Mouse (Mus musculus) midbrain, embryonic 13.5 days (tissue): ENCODE results near the gene Fam166a. TPM values are rescaled to one million over a fixed set of nuclear protein-coding genes. Genes with fewer than 3 reads are reported as not detected.

Experiments used
- ATAC-seq: fragments of 200-750 bp; cut with Nextera tagmentation; 2 replicates; pipeline ENCODE4 v1.8.0; 2017; ENCODE audit warnings: mild to moderate bottlenecking, moderate TSS enrichment, moderate library complexity
- H3K27ac ChIP-seq: fragments of 300-500 bp; sonication (generic); 2 replicates; pipeline ENCODE4 v1.5.1; 2015; ENCODE audit warnings: inconsistent platforms, mild to moderate bottlenecking, moderate library complexity
- H3K27me3 ChIP-seq: fragments of 300-500 bp; sonication (generic); 2 replicates; pipeline ENCODE4 v1.6.1; 2015; ENCODE audit warnings: mild to moderate bottlenecking, inconsistent platforms
- H3K36me3 ChIP-seq: fragments of 300-500 bp; sonication (generic); 2 replicates; pipeline ENCODE4 v1.6.1; 2015; ENCODE audit warnings: mild to moderate bottlenecking, inconsistent platforms
- H3K4me1 ChIP-seq: fragments of 300-500 bp; sonication (generic); replicated peaks from 2 replicates; pipeline ENCODE4 v1.6.1; 2015; ENCODE audit warnings: inconsistent platforms
- H3K4me2 ChIP-seq: fragments of 300-500 bp; sonication (generic); replicated peaks from 2 replicates; pipeline ENCODE4 v1.6.1; 2015; ENCODE audit warnings: moderate library complexity, mild to moderate bottlenecking, inconsistent platforms
- H3K4me3 ChIP-seq: fragments of 300-500 bp; sonication (generic); replicated peaks from 2 replicates; pipeline ENCODE4 v1.5.1; 2015; ENCODE audit warnings: mild to moderate bottlenecking, inconsistent platforms
- H3K9ac ChIP-seq: fragments of 300-500 bp; sonication (generic); replicated peaks from 2 replicates; pipeline ENCODE4 v1.6.1; 2015; ENCODE audit warnings: mild to moderate bottlenecking, inconsistent platforms
- H3K9me3 ChIP-seq: fragments of 300-500 bp; sonication (generic); 2 replicates; pipeline ENCODE4 v1.6.1; 2016; ENCODE audit warnings: mild to moderate bottlenecking, inconsistent platforms
- WGBS: fragments of 180-500 bp; shearing (Covaris S2); methylation state at CpG from one replicate; pipeline ENCODE4 v1.1.7; 2015; 5-methylcytosine and 5-hydroxymethylcytosine counted together
- polyA plus RNA-seq: library from polyadenylated mRNA; unstranded; fragments of >200 nt; fragmentation: Nextera tagmentation; extraction: Ambion mirVana; gene quantifications from 2 replicates; pipeline ENCODE4 v1.2.1, GENCODE M21; 2015

Gene Fam166a
- polyA plus RNA-seq, 1 experiment from 2014 or later = not detected

DNA sequence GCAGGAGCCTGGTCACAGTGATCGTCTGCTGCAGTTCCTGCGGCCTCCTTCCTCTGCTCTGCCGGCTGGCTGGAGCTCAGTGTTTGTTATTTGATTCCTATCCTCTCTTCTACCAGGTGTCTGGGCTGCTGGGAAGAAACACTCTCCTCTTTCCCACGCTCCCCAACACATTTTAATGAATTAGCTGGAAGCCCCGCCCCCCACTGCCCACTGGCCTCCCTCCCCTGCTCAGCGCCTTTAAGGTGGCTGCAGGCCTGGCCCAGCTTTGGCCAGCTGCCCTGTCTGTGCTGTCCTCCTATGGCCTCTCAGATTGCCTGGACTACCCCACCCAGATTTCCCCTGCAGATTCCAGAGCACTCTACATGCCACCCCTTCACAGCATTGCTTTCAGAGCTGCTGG is 40.9 kb upstream of the Fam166a start:
- no peaks in the 10 kb centered on the region for H3K36me3 ChIP-seq
- peak overlapping the region; percentile 13 for H3K4me3 ChIP-seq
- H3K4me2 ChIP-seq = peak overlapping the region; percentile 44
- H3K27me3 ChIP-seq = 0 out of 2 replicates have a peak, but pooled peaks cover 4% of the 10 kb centered on the region
- peak overlapping the region; percentile 45 for H3K9ac ChIP-seq
- WGBS = 1% methylated on average over 5 of the region's 6 CpGs
- H3K9me3 ChIP-seq = no peaks in the 10 kb centered on the region
- peak; percentile 27 for ATAC-seq
- peaks cover 75% of the 10 kb centered on the region for H3K4me1 ChIP-seq
- peak overlapping the region; percentile 80 for H3K27ac ChIP-seq

DNA sequence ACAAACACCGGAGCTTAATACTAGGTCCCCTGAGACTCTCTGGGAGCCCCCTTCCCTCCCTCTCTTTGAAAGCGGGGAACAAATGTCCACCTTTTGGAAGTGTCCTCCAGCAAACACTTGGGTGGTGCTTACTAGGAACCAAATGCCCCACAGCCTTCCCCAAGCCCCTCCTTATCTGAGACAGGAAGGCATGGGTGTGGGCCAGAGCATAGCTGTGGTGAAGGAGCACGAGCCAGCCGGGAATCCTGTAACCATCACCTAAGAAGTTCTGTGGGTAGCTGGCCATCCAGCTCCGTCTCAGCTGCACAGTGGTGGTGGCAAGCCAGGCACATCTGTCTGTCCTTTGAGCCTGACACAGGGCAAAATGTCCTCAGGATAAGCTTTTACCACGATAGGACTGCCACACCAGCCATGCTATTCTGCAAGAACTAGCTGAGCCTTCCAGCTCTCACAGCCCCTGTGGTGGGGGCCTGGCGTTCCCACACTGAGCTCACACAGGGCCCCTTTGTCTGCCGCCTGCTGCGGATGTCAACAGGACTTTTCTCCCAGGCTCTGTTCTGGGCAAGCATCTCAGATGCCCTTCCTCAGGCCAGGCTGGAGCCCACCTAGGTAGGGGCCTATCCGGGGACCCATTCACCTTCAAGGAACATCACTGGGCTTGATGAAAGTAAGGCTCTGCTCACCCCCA is 40.1 kb upstream of the Fam166a start:
- peak overlapping the region; percentile 45; the same call in 1 of the 2 replicates for H3K9ac ChIP-seq
- ATAC-seq = no peak
- H3K4me1 ChIP-seq = peaks cover 83% of the 10 kb centered on the region
- H3K27me3 ChIP-seq = 0 out of 2 replicates have a peak, but pooled peaks cover 4% of the 10 kb centered on the region
- peak overlapping the region; percentile 13; the same call in 1 of the 2 replicates for H3K4me3 ChIP-seq
- 14% methylated on average over 10 of the region's 10 CpGs for WGBS
- no peaks in the 10 kb centered on the region for H3K36me3 ChIP-seq
- H3K4me2 ChIP-seq = peak overlapping the region; percentile 44
- H3K27ac ChIP-seq = peak overlapping the region; percentile 80
- no peaks in the 10 kb centered on the region for H3K9me3 ChIP-seq

GRCm38 (mm10) chr2:25179566-25180217 is 38.9 kb upstream of the Fam166a start:
- peaks cover 93% of the 10 kb centered on the region for H3K4me1 ChIP-seq
- 35% methylated on average over 15 of the region's 15 CpGs for WGBS
- peak overlapping the region; percentile 58 for H3K9ac ChIP-seq
- H3K27me3 ChIP-seq = 0 out of 2 replicates have a peak, but pooled peaks cover 4% of the 10 kb centered on the region
- peak overlapping the region; percentile 65 for H3K4me3 ChIP-seq
- no peaks in the 10 kb centered on the region for H3K36me3 ChIP-seq
- H3K4me2 ChIP-seq = peak overlapping the region; percentile 65
- no peak for ATAC-seq
- H3K27ac ChIP-seq = peak overlapping the region; percentile 71
- H3K9me3 ChIP-seq = no peaks in the 10 kb centered on the region

DNA sequence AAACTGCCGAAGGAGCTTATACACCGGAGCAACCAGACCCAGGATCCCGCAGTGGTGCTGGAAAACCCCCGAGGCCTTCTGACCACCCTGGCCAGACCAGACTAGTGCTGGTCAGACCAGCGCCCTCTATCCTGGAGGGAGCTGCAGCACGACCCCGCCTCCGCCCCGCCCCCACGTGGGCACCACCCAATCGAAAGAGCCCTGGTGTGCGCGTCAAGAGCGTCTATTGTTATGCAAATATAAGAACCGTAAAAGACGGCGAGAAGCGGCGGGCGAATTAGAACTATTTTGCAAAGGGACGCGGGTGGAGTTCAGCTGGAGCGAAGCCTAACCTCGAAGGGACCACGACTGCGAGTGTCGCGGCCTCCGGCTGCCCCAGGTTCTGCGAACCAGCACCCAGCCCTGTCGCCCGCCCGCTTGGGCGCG is 38.1 kb upstream of the Fam166a start, which contains the start of gene Nrarp:
Nrarp (plus strand) TSS at position 281 of the 426 bp plus-strand sequence.
- Histone ChIP-seq H3K36me3 (no peaks in the 10 kb centered on the region), H3K4me2 (peak within 1 kb of the TSS; percentile 65), H3K4me1 (peaks cover 93% of the 10 kb centered on the region), H3K27me3 (0 out of 2 replicates have a peak, but pooled peaks cover 3% of the 10 kb centered on the region), H3K27ac (peak within 1 kb of the TSS; percentile 86), H3K9ac (peak within 1 kb of the TSS; percentile 75), H3K9me3 (no peaks in the 10 kb centered on the region), H3K4me3 (peak within 1 kb of the TSS; percentile 65)
- ATAC-seq = peak; percentile 87
- 1% methylated on average over 32 of the region's 35 CpGs for WGBS

DNA sequence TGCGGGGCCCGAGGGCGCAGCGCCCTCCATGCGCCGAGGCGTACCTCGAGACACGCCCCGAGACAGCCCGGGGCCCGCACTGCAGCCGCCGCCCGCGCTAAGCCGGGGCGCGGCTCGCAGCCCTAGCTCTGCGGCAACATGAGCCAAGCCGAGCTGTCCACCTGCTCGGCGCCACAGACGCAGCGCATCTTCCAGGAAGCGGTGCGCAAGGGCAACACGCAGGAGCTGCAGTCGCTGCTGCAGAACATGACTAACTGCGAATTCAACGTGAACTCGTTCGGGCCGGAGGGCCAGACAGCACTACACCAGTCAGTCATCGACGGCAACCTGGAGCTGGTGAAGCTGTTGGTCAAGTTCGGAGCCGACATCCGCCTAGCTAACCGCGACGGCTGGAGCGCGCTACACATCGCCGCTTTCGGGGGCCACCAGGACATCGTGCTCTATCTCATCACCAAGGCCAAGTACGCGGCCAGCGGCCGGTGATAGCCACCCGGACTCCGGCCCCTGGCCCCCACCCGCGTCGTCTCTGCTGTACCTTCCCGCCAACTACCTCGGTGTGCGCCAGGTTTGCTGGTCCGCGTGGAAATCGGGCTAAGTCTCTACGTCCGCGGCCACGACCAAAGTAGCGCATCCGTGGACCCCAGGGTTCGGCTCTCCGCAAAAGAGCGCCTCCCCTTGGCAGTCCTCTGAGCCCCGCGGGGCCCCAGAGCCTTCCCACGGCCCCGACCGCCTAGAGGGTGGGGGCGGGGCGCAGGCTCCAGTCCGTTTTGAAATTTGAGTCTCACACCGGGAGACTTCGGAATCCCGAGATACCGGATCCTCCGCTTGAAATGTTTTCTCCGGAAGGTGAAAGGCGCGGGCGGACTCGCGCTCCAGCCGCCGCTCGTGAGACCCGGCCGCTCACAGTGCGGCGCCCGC is 37.3 kb upstream of the Fam166a start:
- Histone ChIP-seq H3K4me2 (peak overlapping the region; percentile 65), H3K9ac (peak overlapping the region; percentile 75), H3K36me3 (no peaks in the 10 kb centered on the region), H3K4me1 (peaks cover 93% of the 10 kb centered on the region), H3K9me3 (no peaks in the 10 kb centered on the region), H3K27ac (peak overlapping the region; percentile 86), H3K27me3 (no peaks in the 10 kb centered on the region), H3K4me3 (peak overlapping the region; percentile 65)
- peak; percentile 37; the same call in 1 of the 2 replicates for ATAC-seq
- WGBS = under 1% methylated on average over 100 of the region's 100 CpGs

- Histone ChIP-seq H3K27ac (peak overlapping the region; percentile 86), H3K9ac (peak overlapping the region; percentile 75), H3K4me2 (peak overlapping the region; percentile 65), H3K4me1 (peaks cover 93% of the 10 kb centered on the region), H3K4me3 (peak overlapping the region; percentile 65), H3K36me3 (no peaks in the 10 kb centered on the region), H3K27me3 (no peaks in the 10 kb centered on the region), H3K9me3 (no peaks in the 10 kb centered on the region)
- under 1% methylated on average over 17 of the region's 17 CpGs for WGBS
- no peak for ATAC-seq
Observed at GRCm38 (mm10) chr2:25181891-25182397, 36.6 kb upstream of the Fam166a start.

DNA sequence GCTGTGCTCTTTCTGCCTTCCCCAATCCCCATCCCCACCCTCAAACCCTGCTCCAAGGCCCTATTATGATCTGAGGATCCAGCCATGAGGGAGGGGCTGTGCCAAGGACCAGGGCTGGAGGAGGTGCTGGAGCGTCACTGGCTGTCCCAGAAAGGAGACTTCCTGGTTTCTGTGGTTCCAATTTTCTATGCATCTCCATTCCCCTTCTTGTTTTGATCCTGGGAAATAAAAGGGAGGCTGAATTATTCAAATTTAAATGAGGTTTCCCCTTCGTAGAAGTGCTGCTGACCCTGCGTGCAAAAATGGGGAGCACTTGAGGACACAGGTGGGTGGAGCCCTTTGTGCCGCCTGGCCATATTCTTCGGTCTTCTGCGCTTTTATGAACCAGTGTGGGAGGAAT is 35.9 kb upstream of the Fam166a start:
- Histone ChIP-seq H3K36me3 (no peaks in the 10 kb centered on the region), H3K4me3 (peak overlapping the region; percentile 65), H3K4me2 (peak overlapping the region; percentile 65), H3K27ac (peak overlapping the region; percentile 64), H3K9ac (peak overlapping the region; percentile 75), H3K27me3 (no peaks in the 10 kb centered on the region), H3K9me3 (no peaks in the 10 kb centered on the region), H3K4me1 (peaks cover 86% of the 10 kb centered on the region)
- no peak for ATAC-seq
- WGBS = 0% methylated on average over 6 of the region's 6 CpGs

GRCm38 (mm10) chr2:25183336-25183735 is 35.2 kb upstream of the Fam166a start:
- WGBS = 46% methylated on average over 2 of the region's 2 CpGs
- Histone ChIP-seq H3K4me3 (peak overlapping the region; percentile 65), H3K27me3 (no peaks in the 10 kb centered on the region), H3K27ac (peak overlapping the region; percentile 64), H3K9me3 (no peaks in the 10 kb centered on the region), H3K4me2 (peak overlapping the region; percentile 65), H3K4me1 (peaks cover 79% of the 10 kb centered on the region), H3K9ac (0 out of 2 replicates have a peak overlapping the region, but pooled peaks have one; percentile 75), H3K36me3 (no peaks in the 10 kb centered on the region)
- ATAC-seq = no peak

DNA sequence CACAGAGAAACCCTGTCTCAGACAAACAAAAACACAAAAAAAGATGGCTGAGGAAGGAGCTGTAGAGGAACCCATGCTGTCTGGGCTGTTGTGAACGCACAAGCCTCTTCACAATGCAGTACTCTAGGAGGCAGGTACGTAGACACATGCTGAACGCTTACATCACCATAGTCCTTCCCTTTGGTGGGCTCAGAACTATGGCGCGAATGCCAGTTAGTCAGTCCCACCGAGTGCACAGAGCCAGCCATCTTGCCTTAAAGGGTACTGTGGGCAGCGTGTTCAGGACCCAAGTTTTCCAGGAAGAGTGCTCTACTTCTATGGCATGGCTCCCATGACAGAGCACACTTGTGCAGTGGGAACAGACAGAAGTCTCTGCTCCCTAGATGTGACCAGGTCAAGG is 34.0 kb upstream of the Fam166a start:
- WGBS = 88% methylated on average over 7 of the region's 7 CpGs
- Histone ChIP-seq H3K4me1 (peaks cover 68% of the 10 kb centered on the region), H3K9ac (no peak overlapping the region), H3K4me3 (peak overlapping the region; percentile 4; the same call in 1 of the 2 replicates), H3K27me3 (no peaks in the 10 kb centered on the region), H3K4me2 (peak overlapping the region; percentile 65), H3K36me3 (no peaks in the 10 kb centered on the region), H3K27ac (peak overlapping the region; percentile 97), H3K9me3 (no peaks in the 10 kb centered on the region)
- ATAC-seq = no peak

DNA sequence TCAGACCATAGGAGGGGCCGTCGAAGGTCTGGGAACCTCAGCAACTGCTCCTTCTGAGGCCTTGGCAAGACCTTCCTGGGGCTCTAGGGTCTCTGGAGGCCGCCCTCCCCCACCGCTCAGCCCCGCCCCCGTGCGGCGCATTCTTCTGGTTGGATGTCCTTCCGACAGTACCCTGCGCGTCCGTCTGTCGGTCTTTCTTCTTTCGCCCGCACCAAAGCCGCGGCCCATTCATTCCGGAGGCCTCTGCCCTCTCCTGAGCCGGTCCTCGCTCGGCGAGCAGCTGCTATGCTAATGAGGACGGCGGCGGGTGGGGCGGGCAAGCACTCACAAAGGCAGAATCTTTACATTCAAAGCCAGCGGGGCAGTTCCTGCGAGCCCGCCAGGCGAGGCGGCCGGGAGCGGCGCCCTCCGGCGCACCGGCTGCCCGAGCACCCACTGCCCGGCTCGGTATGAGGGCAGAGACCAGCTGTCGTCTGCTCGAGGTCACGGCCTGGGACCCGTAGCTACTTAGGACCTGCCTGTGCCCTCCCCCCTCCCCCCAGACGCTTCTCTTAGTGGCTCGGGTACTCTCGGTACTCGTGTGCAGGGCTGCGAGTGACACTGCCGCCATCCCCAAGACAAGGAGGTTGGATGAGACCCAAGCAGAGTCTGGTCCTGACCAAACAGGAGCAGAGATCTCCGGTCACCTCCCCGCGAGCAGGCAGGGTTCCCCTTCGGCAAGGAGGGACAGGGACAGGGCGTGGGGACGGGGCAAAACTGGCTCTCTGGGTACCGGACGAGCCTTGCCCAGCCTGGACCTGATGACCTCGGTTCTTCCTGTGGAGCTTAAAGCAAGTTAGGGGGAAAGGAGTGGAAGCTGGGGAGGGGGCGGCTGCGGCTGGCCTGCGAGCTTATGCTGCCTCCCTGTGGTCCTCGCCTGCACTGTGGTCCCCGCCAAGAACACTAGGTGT is 32.6 kb upstream of the Fam166a start:
- peak overlapping the region; percentile 74 for H3K9ac ChIP-seq
- H3K36me3 ChIP-seq = no peaks in the 10 kb centered on the region
- no peaks in the 10 kb centered on the region for H3K9me3 ChIP-seq
- under 1% methylated on average over 63 of the region's 64 CpGs for WGBS
- H3K4me1 ChIP-seq = peaks cover 59% of the 10 kb centered on the region
- H3K4me2 ChIP-seq = peak overlapping the region; percentile 65
- H3K27ac ChIP-seq = peak overlapping the region; percentile 97
- H3K4me3 ChIP-seq = peak overlapping the region; percentile 49
- no peaks in the 10 kb centered on the region for H3K27me3 ChIP-seq
- ATAC-seq = peak; percentile 80
